Mouse (Mus musculus) heart, postnatal 0 days (tissue): ENCODE data around the gene B3gat1.

Source experiments
- CTCF ChIP-seq: IDR thresholded peaks from 2 replicates; pipeline ENCODE4 v1.5.1; 2016; ENCODE audit warnings: antibody characterized with exemption, control low read depth, low read depth
- EP300 ChIP-seq: IDR thresholded peaks from 2 replicates; pipeline ENCODE4 v1.6.1; 2016; ENCODE audit warnings: antibody characterized with exemption, low read depth

- TF ChIP-seq CTCF, result no peak
- no peak for TF ChIP-seq EP300
Observed at GRCm38 (mm10) chr9:26727445-26727844, 6.1 kb upstream of the B3gat1 start.
